18 mouse cellular contexts compared by ENCODE assay signal in the genomic region with DNA sequence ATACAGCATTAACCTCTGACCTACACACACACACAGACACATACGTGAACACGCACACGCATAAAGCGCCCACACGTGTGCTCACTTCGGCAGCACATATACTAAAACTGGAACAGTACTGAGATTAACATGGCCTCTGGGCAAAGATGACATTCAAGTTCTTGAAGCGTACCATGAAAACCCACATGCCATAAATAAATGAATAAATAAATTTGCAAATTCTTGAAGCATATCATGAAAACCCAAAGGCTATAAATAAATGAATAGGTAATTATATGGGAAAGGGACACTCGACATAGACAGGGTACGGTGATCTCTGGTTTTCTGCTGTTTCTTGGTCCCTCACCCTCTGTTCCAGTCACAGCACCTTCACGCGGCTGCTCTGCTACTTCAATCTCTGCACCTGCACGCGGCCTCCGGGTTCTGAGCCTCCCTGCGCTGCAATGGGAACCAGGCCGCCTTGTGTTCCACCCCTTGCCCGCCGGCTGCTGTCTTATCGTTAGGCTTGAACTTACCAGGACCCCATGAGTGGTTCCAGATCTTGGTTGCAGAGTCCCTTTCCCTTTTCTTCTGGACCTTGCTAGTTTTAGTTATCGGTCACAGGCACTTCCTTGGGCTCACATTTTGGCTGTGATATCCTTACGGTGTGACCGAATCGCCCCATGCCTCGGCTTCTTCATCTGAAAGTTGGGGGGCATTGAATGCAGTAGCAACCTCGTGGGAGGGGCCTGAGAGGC. TPM values are rescaled to one million over a fixed set of nuclear protein-coding genes. Genes with fewer than 3 reads are reported as not detected.
"Had no signal": no experiment of that assay in that cellular context is flagged by ENCODE, and none has a peak within 500 bp of the region (broad histone marks: within the 10 kb centered on the region; RNA-seq: fewer than 3 reads in every experiment).

No protein-coding gene starts in this region.

- H3K9ac ChIP-seq: liver, embryonic 15.5 days; liver, postnatal 0 days; lung, embryonic 15.5 days; midbrain, embryonic 12.5 days; neural tube, embryonic 12.5 days; stomach, embryonic 15.5 days had no signal

- DNase-seq: liver, postnatal 0 days; lung, adult 2 months; lung, postnatal 14 days; lung, postnatal 36 days; midbrain, embryonic 14.5 days; right cerebral cortex, postnatal 14 days; thymus, adult 2 months; thymus, postnatal 14 days; thymus, postnatal 36 days had no signal

- H3K9me3 ChIP-seq: liver, embryonic 15.5 days; lung, embryonic 15.5 days; megakaryocyte, embryonic 14.5 days; midbrain, embryonic 12.5 days; neural tube, embryonic 12.5 days; stomach, embryonic 15.5 days had no signal

- H3K4me3 ChIP-seq: liver, embryonic 15.5 days; lung, embryonic 15.5 days; megakaryocyte, embryonic 14.5 days; midbrain, embryonic 12.5 days; neural tube, embryonic 12.5 days; stomach, embryonic 15.5 days had no signal

- H3K27ac ChIP-seq: liver, embryonic 15.5 days; lung, embryonic 15.5 days; macrophage; midbrain, embryonic 12.5 days; neural tube, embryonic 12.5 days; stomach, embryonic 15.5 days; stomach, postnatal 0 days had no signal

- H3K4me1 ChIP-seq: lung, embryonic 15.5 days; midbrain, embryonic 12.5 days; neural tube, embryonic 12.5 days; stomach, embryonic 15.5 days had no signal

- H3K36me3 ChIP-seq: liver, embryonic 15.5 days; lung, embryonic 15.5 days; midbrain, embryonic 12.5 days; neural tube, embryonic 12.5 days; stomach, embryonic 15.5 days had no signal

RNA-seq across cellular contexts. Expression of a gene that starts 28.5 kb away (rescaled TPM):
- total RNA-seq: neutrophil, adult 5-6 weeks had no signal
- polyA plus RNA-seq: macrophage had no signal
